Mouse (Mus musculus) small intestine, adult 2 months (tissue): ENCODE data around the gene Paqr6. TPM values are rescaled to one million over a fixed set of nuclear protein-coding genes. Genes with fewer than 3 reads are reported as not detected.
"Not testable (repeated sequence)": the region's sequence is repeated elsewhere in the genome, so short reads cannot be mapped to it uniquely, and the experiment has no call there.

Source experiments
- H3K27ac ChIP-seq: fragments of 200-500 bp; 2 replicates; pipeline ENCODE4 v1.5.1; 2012; ENCODE audit warnings: low read depth, low read length, control low read depth, inconsistent platforms; ENCODE audit not compliant: insufficient read depth
- H3K27me3 ChIP-seq: fragments of 200-500 bp; 2 replicates; pipeline ENCODE4 v1.6.1; 2012; ENCODE audit warnings: mild to moderate bottlenecking, moderate library complexity, low read length, inconsistent platforms; ENCODE audit not compliant: control insufficient read depth, insufficient read depth
- H3K36me3 ChIP-seq: fragments of 200-500 bp; 2 replicates; pipeline ENCODE4 v1.6.1; 2012; ENCODE audit warnings: mild to moderate bottlenecking, low read length, control low read depth, inconsistent platforms; ENCODE audit not compliant: control insufficient read depth, insufficient read depth
- H3K4me1 ChIP-seq: fragments of 200-500 bp; 2 replicates; pipeline ENCODE4 v1.6.1; 2012; ENCODE audit warnings: low read length, inconsistent platforms, mixed read lengths; ENCODE audit not compliant: control insufficient read depth, insufficient read depth, insufficient read length
- H3K4me3 ChIP-seq: fragments of 200-500 bp; 2 replicates; pipeline ENCODE4 v1.5.1; 2012; ENCODE audit warnings: low read depth, mild to moderate bottlenecking, control low read depth, inconsistent platforms, low read length, moderate library complexity
- CTCF ChIP-seq: fragments of 200-500 bp; IDR thresholded peaks from 2 replicates; pipeline ENCODE4 v1.5.1; 2012; ENCODE audit warnings: low read depth, mild to moderate bottlenecking, control low read depth, inconsistent platforms, low read length, moderate library complexity, mixed read lengths; ENCODE audit not compliant: insufficient replicate concordance, insufficient read length; ENCODE audit errors: extremely low read depth
- POLR2A ChIP-seq: fragments of 200-500 bp; IDR thresholded peaks from 2 replicates; pipeline ENCODE4 v1.6.1; 2012; ENCODE audit warnings: low read depth, mild to moderate bottlenecking, control low read depth, inconsistent platforms, low read length, moderate library complexity
- WGBS: fragments of 180-500 bp; shearing (Covaris S2); methylation state at CpG from one replicate; pipeline ENCODE4 v1.1.7; 2018; 5-methylcytosine and 5-hydroxymethylcytosine counted together
- polyA plus RNA-seq: library from polyadenylated mRNA; depleted of rRNA; stranded (reverse); fragments of >200 nt; gene quantifications from 2 replicates; pipeline ENCODE4 v1.2.3, GENCODE M21; 2012

Gene Paqr6
- polyA plus RNA-seq, 1 experiment, result 1.5 TPM

DNA sequence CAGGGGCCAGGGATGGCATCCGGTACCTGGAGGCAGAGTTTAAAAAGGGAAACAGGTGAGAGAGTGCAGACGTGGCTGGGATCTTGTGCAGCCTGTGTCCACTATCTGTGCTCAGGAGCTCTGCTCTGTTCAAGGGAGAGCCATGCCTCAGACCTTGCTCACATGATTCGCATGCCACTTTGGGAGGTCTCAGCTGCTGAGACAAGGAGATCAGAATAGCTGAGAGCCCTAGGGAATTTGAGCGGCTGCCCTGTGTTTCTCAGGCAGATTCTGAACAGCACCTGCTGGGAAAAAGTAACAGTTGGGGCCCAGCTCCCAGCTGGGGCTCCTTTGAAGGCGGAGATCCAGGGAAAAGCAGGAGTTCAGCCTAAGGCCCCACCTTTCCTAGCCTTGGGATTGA, 4.8 kb upstream of the Paqr6 start:
- TF ChIP-seq POLR2A (no peak), CTCF (no peak)
- Histone ChIP-seq H3K4me1 (no peaks in the 10 kb centered on the region), H3K27me3 (0 out of 2 replicates have a peak, but pooled peaks cover 2% of the 10 kb centered on the region), H3K27ac (no peak overlapping the region), H3K4me3 (no peak overlapping the region), H3K36me3 (peaks cover 72% of the 10 kb centered on the region)
- WGBS, result 82% methylated on average over 5 of the region's 5 CpGs

DNA sequence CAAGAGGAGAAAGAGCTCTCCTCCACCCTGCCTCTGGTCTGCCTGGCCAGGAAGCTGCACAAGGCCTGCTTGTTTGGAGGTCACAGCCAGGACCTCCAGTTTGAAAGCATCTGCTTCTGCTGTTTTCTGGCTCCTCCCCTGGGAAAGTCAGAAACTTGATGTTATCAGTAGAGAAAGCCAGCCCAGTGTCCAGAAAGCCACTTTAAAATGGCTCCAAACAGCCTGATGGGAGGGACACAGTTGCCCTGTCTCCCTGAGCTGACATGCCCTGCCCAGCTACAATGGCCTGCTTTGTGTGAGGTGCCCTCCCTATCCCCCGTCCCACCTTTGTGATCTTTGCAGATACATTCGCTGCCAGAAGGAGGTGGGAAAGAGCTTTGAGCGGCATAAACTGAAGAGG, 4.4 kb upstream of the Paqr6 start:
- TF ChIP-seq CTCF, result no peak
- no peak for TF ChIP-seq POLR2A
- Histone ChIP-seq H3K27me3 (0 out of 2 replicates have a peak, but pooled peaks cover 2% of the 10 kb centered on the region), H3K4me3 (no peak overlapping the region), H3K36me3 (peaks cover 68% of the 10 kb centered on the region), H3K4me1 (peaks cover 3% of the 10 kb centered on the region; the same call in 1 of the 2 replicates), H3K27ac (no peak overlapping the region)
- WGBS, result 78% methylated on average over 3 of the region's 3 CpGs

DNA sequence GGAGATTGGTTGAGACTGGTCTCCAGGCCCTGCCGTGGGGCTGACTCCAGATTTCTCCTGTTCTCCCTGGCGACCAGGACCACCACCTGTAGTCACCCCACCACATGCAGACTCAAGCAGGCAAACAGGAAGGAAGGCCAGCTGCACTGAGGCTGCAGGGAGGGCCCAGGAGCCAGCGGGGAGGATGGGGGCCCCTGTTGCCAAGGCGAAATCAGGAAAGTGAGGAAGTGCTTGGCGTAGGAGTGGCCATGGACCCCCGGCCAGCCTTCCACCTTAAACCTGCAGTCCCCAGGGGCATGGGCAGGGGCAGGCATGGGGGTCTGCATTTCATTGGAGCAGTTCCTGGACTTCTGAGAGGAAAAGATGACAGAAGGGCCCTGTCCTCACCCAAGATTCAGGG, 3.3 kb upstream of the Paqr6 start:
- no peak for TF ChIP-seq CTCF
- Histone ChIP-seq H3K4me3 (no peak overlapping the region), H3K27me3 (0 out of 2 replicates have a peak, but pooled peaks cover 4% of the 10 kb centered on the region), H3K27ac (no peak overlapping the region), H3K36me3 (peaks cover 58% of the 10 kb centered on the region), H3K4me1 (peaks cover 3% of the 10 kb centered on the region; the same call in 1 of the 2 replicates)
- 76% methylated on average over 6 of the region's 6 CpGs for WGBS

DNA sequence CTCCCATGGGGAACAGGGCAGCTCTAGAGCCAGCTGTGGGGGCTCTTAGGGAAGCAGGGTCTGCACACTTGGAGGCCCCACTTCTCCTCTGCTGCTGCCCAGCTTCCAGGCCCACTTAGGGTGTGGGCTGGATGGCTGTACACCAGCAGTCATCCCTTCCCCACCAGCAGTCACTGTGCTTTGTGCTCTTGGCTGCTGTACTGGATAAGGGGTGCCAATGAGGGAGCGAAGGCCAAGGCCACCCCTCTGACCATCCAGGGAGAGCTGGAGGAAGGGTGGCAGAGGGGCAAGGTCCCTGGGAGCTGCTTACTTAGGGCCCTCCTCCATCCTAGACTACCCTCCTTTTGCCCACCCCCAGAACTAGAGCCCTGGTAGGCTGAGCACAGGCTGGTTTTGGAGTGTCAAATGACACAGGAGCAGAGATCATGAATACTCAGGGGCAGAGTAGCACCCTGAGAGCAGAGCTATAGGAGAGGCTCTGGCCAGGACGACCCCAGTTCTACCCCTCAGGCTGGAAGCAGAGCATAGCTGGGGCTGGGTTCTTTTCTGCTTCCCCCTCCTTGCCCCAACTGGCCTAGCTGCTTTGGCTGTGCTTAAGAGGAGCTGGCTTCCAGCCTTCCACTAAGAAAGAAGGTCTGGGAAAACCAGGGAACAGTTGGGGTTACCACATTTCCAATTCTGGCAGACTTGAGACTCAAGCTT, 2.6 kb upstream of the Paqr6 start:
- 89% methylated on average over 2 of the region's 2 CpGs for WGBS
- Histone ChIP-seq H3K36me3 (peaks cover 51% of the 10 kb centered on the region), H3K27ac (no peak overlapping the region), H3K4me1 (peaks cover 3% of the 10 kb centered on the region; the same call in 1 of the 2 replicates), H3K4me3 (no peak overlapping the region), H3K27me3 (0 out of 2 replicates have a peak, but pooled peaks cover 5% of the 10 kb centered on the region)
- TF ChIP-seq POLR2A, result no peak
- TF ChIP-seq CTCF, result no peak

- 34% methylated on average over 4 of the region's 4 CpGs for WGBS
- TF ChIP-seq POLR2A (no peak), CTCF (no peak)
- Histone ChIP-seq H3K27me3 (0 out of 2 replicates have a peak, but pooled peaks cover 5% of the 10 kb centered on the region), H3K4me1 (peaks cover 3% of the 10 kb centered on the region; the same call in 1 of the 2 replicates), H3K27ac (no peak overlapping the region), H3K4me3 (no peak overlapping the region), H3K36me3 (peaks cover 34% of the 10 kb centered on the region)
Observed at GRCm38 (mm10) chr3:88363700-88364099, 684 bp upstream of the Paqr6 start.

DNA sequence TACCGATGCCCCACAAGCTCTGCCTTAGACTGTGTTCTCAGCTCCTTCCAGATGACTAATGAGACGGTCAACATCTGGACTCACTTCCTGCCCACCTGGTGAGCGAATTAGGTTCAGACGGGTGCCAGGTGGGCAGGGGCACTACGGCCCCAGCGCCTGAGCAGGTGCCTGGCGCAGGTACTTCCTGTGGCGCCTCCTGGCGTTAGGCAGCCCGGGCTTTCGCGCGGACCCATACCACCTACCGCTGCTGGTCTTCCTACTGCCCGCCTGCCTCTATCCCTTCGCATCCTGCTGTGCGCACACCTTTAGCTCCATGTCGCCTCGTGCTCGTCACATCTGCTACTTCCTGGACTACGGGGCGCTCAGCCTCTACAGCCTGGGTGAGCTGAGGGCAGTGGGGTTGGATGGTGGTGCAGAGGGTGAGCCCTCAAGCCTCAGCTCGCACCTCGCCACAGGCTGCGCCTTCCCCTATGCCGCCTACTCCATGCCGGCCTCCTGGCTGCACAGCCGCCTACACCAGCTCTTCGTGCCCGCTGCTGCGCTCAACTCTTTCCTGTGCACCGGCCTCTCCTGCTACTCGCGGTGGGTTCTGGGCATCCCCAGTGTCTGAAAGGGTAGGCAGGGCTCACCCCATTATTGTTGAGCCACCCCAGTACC, 1.4 kb downstream of the Paqr6 start:
- no peak overlapping the region for H3K27ac ChIP-seq
- H3K4me1 ChIP-seq, result peaks cover 3% of the 10 kb centered on the region; the same call in 1 of the 2 replicates
- H3K36me3 ChIP-seq, result peaks cover 14% of the 10 kb centered on the region
- TF ChIP-seq CTCF (no peak), POLR2A (no peak)
- no peak overlapping the region for H3K4me3 ChIP-seq
- 59% methylated on average over 34 of the region's 34 CpGs for WGBS
- 0 out of 2 replicates have a peak, but pooled peaks cover 5% of the 10 kb centered on the region for H3K27me3 ChIP-seq

GRCm38 (mm10) chr3:88366830-88367428, 2.5 kb downstream of the Paqr6 start:
- not testable (repeated sequence) for H3K27ac ChIP-seq, H3K4me1 ChIP-seq, H3K27me3 ChIP-seq, H3K36me3 ChIP-seq, H3K4me3 ChIP-seq
- WGBS, result 6% methylated on average over 22 of the region's 22 CpGs

- not testable (repeated sequence) for H3K4me1 ChIP-seq, H3K27ac ChIP-seq, H3K36me3 ChIP-seq, H3K27me3 ChIP-seq, H3K4me3 ChIP-seq
- 58% methylated on average over 4 of the region's 7 CpGs for WGBS
Observed at GRCm38 (mm10) chr3:88367517-88367916, 3.1 kb downstream of the Paqr6 start.

DNA sequence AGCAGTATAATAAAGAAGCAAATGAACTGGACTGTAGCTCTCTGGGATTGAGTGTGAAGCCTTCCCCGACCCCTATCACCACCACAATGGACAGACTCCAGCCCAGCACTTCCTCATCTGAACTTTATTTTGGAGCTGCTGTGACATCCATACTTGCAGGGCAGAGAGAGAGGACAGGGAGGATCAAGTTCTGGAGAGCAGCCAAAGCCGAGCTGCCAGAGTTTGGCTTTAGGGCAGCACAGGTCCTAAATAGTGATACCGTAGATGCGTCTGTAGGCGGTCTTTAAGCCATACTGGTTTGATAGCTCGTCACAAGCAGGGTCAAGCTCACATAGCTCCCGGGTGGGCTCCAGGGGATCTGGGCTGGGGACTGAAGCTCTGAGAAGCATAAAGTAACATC, 4.1 kb downstream of the Paqr6 start:
- H3K4me3 ChIP-seq, H3K27me3 ChIP-seq, H3K27ac ChIP-seq, H3K4me1 ChIP-seq, H3K36me3 ChIP-seq: not testable (repeated sequence)
- 91% methylated on average over 7 of the region's 7 CpGs for WGBS

DNA sequence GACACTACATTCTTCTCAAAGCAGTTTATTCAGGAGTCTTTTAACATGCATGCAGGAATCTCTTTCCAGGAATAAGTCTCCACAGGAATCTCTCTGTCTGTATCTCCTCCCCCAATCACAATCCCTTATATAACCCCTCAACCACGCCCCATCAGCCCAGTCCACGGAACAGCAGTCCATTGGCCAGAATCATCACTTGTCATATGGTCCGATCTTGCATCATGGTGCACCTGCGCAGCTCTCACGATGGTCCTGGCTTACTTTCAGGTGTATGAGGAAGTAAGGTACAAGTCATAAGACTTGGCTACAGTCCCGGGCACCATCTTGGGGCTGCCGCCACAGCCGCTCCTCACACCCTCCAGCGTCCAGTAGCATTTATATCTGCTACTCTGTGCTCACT, 8.3 kb downstream of the Paqr6 start, which contains the start of gene Bglap3:
Gene Bglap3 (minus strand): TSS at position 101 of the 400 bp plus-strand sequence.
- 74% methylated on average over 9 of the region's 9 CpGs for WGBS
- H3K36me3 ChIP-seq, H3K27me3 ChIP-seq: not testable (repeated sequence)

More for the DNA sequence above, 8.3 kb downstream of the Paqr6 start, which contains the start of gene Bglap3:
- H3K4me1 ChIP-seq, H3K27ac ChIP-seq, H3K4me3 ChIP-seq: not testable (repeated sequence)
